Mouse (Mus musculus): ENCODE data around the gene Rgs8. TPM values are rescaled to one million over a fixed set of nuclear protein-coding genes. Genes with fewer than 3 reads are reported as not detected.

Rgs8 gene
- polyA plus RNA-seq, 1 experiment from 2014 or later = 13.4 TPM

DNA sequence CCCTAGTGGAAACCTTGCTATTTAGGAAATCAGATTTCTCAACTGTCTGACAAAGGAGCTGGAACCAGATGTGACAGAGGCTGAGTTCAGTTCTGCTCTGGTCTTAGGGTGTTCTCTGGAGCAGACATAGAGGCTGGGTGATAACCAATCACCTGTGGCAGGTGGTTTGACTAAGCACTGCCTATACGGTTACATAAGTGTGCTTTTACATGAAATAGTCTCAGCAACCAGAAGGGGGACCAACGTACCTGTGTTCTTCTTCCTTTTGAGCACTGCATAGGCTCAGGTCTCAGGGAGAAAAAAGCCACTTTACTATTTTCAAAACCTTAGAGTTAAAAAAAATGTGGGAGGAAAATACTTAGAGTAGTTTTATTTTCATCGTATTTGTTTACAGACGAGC is 22.8 kb downstream of the Rgs8 start:
- no peak overlapping the region for H3K4me3 ChIP-seq (replicated peaks)
- no peaks in the 10 kb centered on the region for H3K36me3 ChIP-seq
- H3K9me3 ChIP-seq (replicated peaks) = no peaks in the 10 kb centered on the region
- no peak overlapping the region for H3K4me2 ChIP-seq
- no peak overlapping the region for H3K9ac ChIP-seq (replicated peaks)
- ATAC-seq (ENCODE audit: low FRiP score) = no peak
- H3K27ac ChIP-seq (replicated peaks) = peak overlapping the region; percentile 33; the same call in 1 of the 2 replicates
- peaks cover 21% of the 10 kb centered on the region for H3K4me1 ChIP-seq
- no peaks in the 10 kb centered on the region for H3K27me3 ChIP-seq (replicated peaks)
- WGBS = 72% methylated on average over 4 of the region's 4 CpGs

DNA sequence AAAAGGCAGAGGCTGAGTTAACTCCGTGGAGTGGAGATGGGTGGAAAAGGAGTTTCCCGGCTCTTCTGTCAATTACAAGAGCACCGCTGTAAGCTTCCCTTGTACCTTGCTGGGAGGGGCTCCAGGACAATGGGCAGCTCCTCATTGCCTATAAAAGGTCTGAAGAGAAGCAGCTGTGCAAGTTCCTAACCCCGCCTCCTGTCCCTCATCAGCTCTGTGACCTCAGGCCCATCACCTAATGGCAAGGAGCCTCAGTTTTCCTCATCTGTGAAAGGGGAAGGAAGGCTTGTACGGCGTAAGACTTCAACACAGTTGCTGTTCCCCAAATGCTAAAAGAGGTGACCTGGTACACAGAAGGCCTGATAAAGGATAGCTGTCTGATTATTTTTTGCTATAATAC is 24.8 kb downstream of the Rgs8 start:
- Histone ChIP-seq H3K27me3 (replicated peaks) (no peaks in the 10 kb centered on the region), H3K4me1 (peaks cover 16% of the 10 kb centered on the region), H3K4me2 (no peak overlapping the region), H3K4me3 (replicated peaks) (no peak overlapping the region), H3K9ac (replicated peaks) (no peak overlapping the region), H3K9me3 (replicated peaks) (no peaks in the 10 kb centered on the region), H3K27ac (replicated peaks) (no peak overlapping the region), H3K36me3 (no peaks in the 10 kb centered on the region)
- WGBS = 52% methylated on average over 6 of the region's 6 CpGs
- ATAC-seq (ENCODE audit: low FRiP score) = no peak

DNA sequence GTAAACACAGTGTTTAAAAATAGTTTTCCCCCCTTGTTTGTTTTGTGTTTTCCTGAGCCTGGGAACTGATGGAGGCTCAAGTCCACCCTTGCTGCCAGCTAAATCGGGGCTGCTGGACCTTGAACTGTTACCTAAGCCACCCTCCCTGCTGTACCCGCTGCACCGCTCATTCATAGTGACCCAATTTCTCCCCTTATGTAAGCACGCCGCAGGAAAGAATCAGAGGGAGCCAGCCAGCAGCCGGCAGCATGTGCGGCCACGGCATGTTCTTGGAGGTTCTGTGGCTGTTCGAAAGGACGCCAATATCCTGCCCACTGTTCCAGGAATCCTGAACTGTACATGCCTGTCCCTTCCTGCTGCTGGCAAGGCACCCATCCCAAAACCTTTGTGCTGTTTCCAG is 26.3 kb downstream of the Rgs8 start:
- Histone ChIP-seq H3K27ac (replicated peaks) (peak overlapping the region; percentile 24; the same call in 1 of the 2 replicates), H3K9me3 (replicated peaks) (no peaks in the 10 kb centered on the region), H3K4me3 (replicated peaks) (no peak overlapping the region), H3K36me3 (no peaks in the 10 kb centered on the region), H3K4me2 (no peak overlapping the region), H3K4me1 (peaks cover 16% of the 10 kb centered on the region), H3K27me3 (replicated peaks) (no peaks in the 10 kb centered on the region), H3K9ac (replicated peaks) (no peak overlapping the region)
- no peak for ATAC-seq (ENCODE audit: low FRiP score)
- 33% methylated on average over 10 of the region's 10 CpGs for WGBS

- Histone ChIP-seq H3K4me3 (replicated peaks) (no peak overlapping the region), H3K9me3 (replicated peaks) (no peaks in the 10 kb centered on the region), H3K9ac (replicated peaks) (no peak overlapping the region), H3K27ac (replicated peaks) (peak overlapping the region; percentile 24; the same call in 1 of the 2 replicates), H3K4me1 (peaks cover 16% of the 10 kb centered on the region), H3K4me2 (no peak overlapping the region), H3K36me3 (no peaks in the 10 kb centered on the region), H3K27me3 (replicated peaks) (no peaks in the 10 kb centered on the region)
- peak; percentile 52; the same call in 1 of the 2 replicates for ATAC-seq (ENCODE audit: low FRiP score)
- WGBS = 50% methylated on average over 3 of the region's 3 CpGs
Observed at GRCm38 (mm10) chr1:153679653-153680052, 26.8 kb downstream of the Rgs8 start.

DNA sequence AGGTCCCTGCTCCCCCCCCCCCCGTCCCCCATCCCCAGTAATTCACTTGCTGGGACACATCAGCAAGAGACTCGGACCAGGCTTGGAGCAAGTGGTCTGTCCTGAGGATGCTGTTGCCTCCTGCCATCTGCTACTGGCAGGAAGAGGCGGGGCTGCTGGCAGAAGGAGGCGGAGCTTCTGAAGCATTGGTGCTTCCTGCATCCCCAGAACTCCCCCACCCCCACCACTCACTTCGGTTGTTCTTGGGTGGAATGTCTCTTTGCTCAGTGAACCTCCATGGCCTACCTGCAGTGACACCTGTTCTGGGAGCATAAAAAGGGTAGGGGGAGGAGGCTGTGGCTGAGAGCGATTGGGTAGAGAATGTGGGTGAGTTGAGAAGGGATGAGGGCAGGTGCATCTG is 27.5 kb downstream of the Rgs8 start:
- 60% methylated on average over 6 of the region's 6 CpGs for WGBS

DNA sequence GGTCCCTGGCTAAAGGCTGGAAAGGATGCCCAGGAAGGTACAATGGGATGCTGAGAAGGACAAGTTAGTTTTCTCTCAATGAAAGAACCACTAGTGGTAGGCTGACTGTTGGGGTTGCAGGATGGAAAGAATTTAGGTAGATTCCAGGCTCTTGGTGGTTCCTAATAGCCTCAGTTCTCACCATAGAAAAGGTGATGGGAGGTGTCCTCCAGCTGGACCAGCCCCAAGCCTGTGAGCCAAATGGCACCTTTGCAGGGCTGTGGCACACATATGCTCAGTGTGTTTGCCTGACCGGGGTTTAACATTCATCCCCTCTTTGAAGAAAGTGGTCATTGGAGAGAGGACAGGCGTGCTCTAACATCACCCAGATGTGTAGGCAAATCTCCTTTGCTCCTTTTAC is 28.2 kb downstream of the Rgs8 start:
- Histone ChIP-seq H3K27me3 (replicated peaks) (no peaks in the 10 kb centered on the region), H3K9ac (replicated peaks) (no peak overlapping the region), H3K27ac (replicated peaks) (no peak overlapping the region), H3K4me2 (no peak overlapping the region), H3K36me3 (no peaks in the 10 kb centered on the region), H3K4me1 (peaks cover 16% of the 10 kb centered on the region), H3K9me3 (replicated peaks) (no peaks in the 10 kb centered on the region), H3K4me3 (replicated peaks) (no peak overlapping the region)
- ATAC-seq (ENCODE audit: low FRiP score) = no peak
- 93% methylated on average over 2 of the region's 2 CpGs for WGBS

More for the DNA sequence above, 27.5 kb downstream of the Rgs8 start:
- no peak for ATAC-seq (ENCODE audit: low FRiP score)
- Histone ChIP-seq H3K9me3 (replicated peaks) (no peaks in the 10 kb centered on the region), H3K9ac (replicated peaks) (no peak overlapping the region), H3K4me3 (replicated peaks) (no peak overlapping the region), H3K36me3 (no peaks in the 10 kb centered on the region), H3K27ac (replicated peaks) (no peak overlapping the region), H3K27me3 (replicated peaks) (no peaks in the 10 kb centered on the region), H3K4me1 (peaks cover 16% of the 10 kb centered on the region), H3K4me2 (no peak overlapping the region)

GRCm38 (mm10) chr1:153683190-153683589 is 30.4 kb downstream of the Rgs8 start:
- Histone ChIP-seq H3K36me3 (no peaks in the 10 kb centered on the region), H3K9ac (replicated peaks) (no peak overlapping the region), H3K4me2 (no peak overlapping the region), H3K4me3 (replicated peaks) (no peak overlapping the region), H3K4me1 (peaks cover 16% of the 10 kb centered on the region), H3K27ac (replicated peaks) (no peak overlapping the region), H3K9me3 (replicated peaks) (no peaks in the 10 kb centered on the region), H3K27me3 (replicated peaks) (no peaks in the 10 kb centered on the region)
- ATAC-seq (ENCODE audit: low FRiP score) = no peak
- 65% methylated on average over 11 of the region's 11 CpGs for WGBS

GRCm38 (mm10) chr1:153685630-153686029 is 32.8 kb downstream of the Rgs8 start:
- Histone ChIP-seq H3K36me3 (no peaks in the 10 kb centered on the region), H3K27ac (replicated peaks) (no peak overlapping the region), H3K4me1 (no peaks in the 10 kb centered on the region), H3K4me2 (no peak overlapping the region), H3K4me3 (replicated peaks) (no peak overlapping the region), H3K9me3 (replicated peaks) (no peaks in the 10 kb centered on the region), H3K27me3 (replicated peaks) (no peaks in the 10 kb centered on the region), H3K9ac (replicated peaks) (no peak overlapping the region)
- ATAC-seq (ENCODE audit: low FRiP score) = no peak
- 70% methylated on average over 3 of the region's 3 CpGs for WGBS

DNA sequence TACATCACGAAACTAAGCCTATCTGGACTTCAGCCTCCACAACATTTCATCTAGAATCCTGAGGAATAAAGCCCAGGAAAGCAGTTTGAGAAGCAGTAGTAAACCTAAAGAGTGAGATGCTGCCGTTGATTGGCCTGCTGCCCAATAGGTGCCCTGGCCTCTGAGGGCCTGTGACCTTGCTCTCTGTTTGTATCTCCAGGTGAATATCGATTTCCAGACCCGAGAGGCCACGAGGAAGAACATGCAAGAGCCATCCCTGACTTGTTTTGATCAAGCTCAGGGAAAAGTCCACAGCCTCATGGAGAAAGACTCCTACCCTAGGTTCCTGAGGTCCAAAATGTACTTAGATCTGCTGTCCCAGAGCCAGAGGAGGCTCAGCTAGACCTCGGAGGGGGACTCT is 39.7 kb downstream of the Rgs8 start:
- no peak for ATAC-seq (ENCODE audit: low FRiP score)

DNA sequence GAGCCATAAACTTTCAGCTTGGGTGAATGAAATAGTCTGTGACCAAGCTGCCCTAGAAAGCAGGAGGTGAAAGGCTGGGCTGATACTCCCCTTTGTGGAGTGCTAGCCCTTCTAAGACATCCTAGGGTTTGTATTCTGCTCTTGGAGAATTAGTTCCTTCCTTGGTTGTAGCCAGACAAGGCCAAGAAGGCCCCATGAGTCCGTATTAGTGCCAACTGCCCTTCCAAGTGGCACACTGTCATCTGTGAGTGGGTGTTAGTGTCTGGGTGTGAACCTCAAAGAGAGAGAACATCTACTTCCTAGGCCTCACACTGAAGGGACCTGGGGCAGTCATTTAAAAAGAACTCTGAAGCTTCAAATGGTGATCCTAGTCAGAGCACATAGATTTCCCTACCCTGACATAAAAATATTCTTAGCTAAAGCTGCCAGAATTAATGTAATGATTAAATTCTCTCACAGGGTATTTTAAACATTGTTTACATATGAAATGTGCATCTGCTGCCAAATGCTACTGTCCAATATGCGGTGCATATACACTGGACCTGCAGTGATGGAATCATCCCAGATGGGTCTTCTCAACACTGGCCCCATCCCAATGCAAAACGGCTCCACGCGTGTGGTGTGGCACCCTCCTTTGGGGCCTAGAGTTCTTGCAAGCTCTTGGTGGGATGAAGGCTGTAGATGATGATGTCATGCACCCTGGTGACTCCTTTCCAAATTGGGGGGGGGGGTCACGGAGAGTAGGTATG is 41.7 kb downstream of the Rgs8 start:
- Histone ChIP-seq H3K9ac (replicated peaks) (no peak overlapping the region), H3K36me3 (peaks cover 8% of the 10 kb centered on the region; the same call in 1 of the 2 replicates), H3K4me2 (no peak overlapping the region), H3K27me3 (replicated peaks) (no peaks in the 10 kb centered on the region), H3K4me3 (replicated peaks) (no peak overlapping the region), H3K27ac (replicated peaks) (no peak overlapping the region), H3K9me3 (replicated peaks) (no peaks in the 10 kb centered on the region), H3K4me1 (peaks cover 14% of the 10 kb centered on the region)
- WGBS = 83% methylated on average over 6 of the region's 6 CpGs
- ATAC-seq (ENCODE audit: low FRiP score) = no peak

More for the DNA sequence above, 39.7 kb downstream of the Rgs8 start:
- Histone ChIP-seq H3K36me3 (peaks cover 8% of the 10 kb centered on the region; the same call in 1 of the 2 replicates), H3K27ac (replicated peaks) (no peak overlapping the region), H3K4me3 (replicated peaks) (no peak overlapping the region), H3K9me3 (replicated peaks) (no peaks in the 10 kb centered on the region), H3K27me3 (replicated peaks) (no peaks in the 10 kb centered on the region), H3K4me1 (peaks cover 3% of the 10 kb centered on the region), H3K9ac (replicated peaks) (no peak overlapping the region), H3K4me2 (no peak overlapping the region)
- WGBS = 88% methylated on average over 6 of the region's 6 CpGs

DNA sequence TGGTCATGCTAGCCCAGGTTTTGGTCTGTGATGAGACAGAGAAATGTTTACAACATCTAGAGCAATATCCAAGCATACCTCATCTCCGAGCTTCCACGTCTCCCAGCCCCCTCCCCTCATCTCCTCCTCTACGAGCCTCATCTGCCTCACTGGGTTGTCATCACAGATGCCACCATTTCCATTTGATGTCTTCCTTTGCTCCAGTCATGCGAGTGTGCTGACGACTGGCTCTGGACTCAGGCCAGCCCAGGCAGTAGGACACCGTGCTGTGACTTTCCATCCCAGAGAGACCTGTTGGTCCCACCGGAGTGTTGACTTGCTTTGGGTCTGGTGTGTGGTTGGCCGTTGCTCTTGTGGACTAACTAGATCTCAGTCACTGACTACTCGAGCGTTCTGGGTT is 42.6 kb downstream of the Rgs8 start:
- WGBS = 89% methylated on average over 10 of the region's 10 CpGs

DNA sequence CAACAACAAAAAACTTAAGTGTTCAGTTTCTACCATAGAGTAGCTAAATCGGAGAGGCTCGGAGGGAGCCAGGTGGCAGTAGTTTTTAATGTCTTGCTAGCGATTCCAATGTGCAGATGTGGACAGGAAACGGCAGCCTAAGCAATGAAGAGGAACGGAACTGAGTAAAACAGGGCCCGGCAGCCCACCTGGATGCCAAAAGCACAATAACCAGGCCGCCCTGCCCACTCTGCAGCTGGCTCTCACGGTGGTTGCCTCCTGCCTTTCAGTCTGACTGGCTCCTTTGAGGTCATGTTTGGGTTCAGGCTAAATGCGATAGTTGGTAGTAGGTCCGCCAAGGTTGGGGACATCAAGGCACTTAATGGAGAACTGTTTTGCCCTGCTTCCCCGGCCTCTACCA is 43.3 kb downstream of the Rgs8 start:
- Histone ChIP-seq H3K4me3 (replicated peaks) (no peak overlapping the region), H3K9me3 (replicated peaks) (no peaks in the 10 kb centered on the region), H3K27ac (replicated peaks) (no peak overlapping the region), H3K9ac (replicated peaks) (no peak overlapping the region), H3K36me3 (peaks cover 8% of the 10 kb centered on the region; the same call in 1 of the 2 replicates), H3K4me1 (peaks cover 14% of the 10 kb centered on the region), H3K4me2 (no peak overlapping the region), H3K27me3 (replicated peaks) (no peaks in the 10 kb centered on the region)
- whole genome bisulfite sequencing = 91% methylated on average over 11 of the region's 11 CpGs
- no peak for ATAC-seq (ENCODE audit: low FRiP score)

More for the DNA sequence above, 42.6 kb downstream of the Rgs8 start:
- Histone ChIP-seq H3K9me3 (replicated peaks) (no peaks in the 10 kb centered on the region), H3K27me3 (replicated peaks) (no peaks in the 10 kb centered on the region), H3K27ac (replicated peaks) (no peak overlapping the region), H3K4me2 (no peak overlapping the region), H3K9ac (replicated peaks) (no peak overlapping the region), H3K36me3 (peaks cover 8% of the 10 kb centered on the region; the same call in 1 of the 2 replicates), H3K4me3 (replicated peaks) (no peak overlapping the region), H3K4me1 (peaks cover 14% of the 10 kb centered on the region)
- no peak for ATAC-seq (ENCODE audit: low FRiP score)

Data from neural tube, embryonic 15.5 days (tissue).